Mouse (Mus musculus): Measurements from ENCODE around the gene Krt20. TPM values are rescaled to one million over a fixed set of nuclear protein-coding genes. Genes with fewer than 3 reads are reported as not detected.
A peak's percentile ranks its signal among the peaks of the same experiment; 100 is the strongest.

Gene Krt20
- total RNA-seq (2014; fragmentation: Nextera tagmentation) = not detected in 2 replicates
- not detected in 2 replicates for total RNA-seq (2017)

DNA sequence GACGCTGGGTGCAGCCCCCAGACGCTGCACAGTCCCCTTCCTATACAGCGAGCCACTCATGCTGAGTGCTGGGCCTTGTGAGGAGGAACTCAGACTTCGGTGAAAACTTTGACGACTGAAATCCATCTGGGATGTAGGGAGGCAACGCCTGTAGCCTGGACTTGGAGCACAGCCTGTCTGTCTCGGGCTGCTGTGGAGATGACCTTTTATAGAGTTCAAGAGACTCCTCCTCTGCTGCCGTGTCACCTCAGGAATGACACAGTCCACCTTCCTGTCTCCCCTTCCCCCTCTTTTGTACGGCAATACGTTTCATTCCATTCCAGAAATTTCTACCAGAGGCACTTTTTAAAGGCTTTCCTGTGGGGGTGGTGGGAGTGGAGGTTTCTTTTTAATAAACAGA, at the start of gene Krt20:
Krt20 (minus strand) TSS at position 179 of the 400 bp plus-strand sequence.
- ATAC-seq (replicated peaks; ENCODE audit: poor library complexity, severe bottlenecking) = no peak

DNA sequence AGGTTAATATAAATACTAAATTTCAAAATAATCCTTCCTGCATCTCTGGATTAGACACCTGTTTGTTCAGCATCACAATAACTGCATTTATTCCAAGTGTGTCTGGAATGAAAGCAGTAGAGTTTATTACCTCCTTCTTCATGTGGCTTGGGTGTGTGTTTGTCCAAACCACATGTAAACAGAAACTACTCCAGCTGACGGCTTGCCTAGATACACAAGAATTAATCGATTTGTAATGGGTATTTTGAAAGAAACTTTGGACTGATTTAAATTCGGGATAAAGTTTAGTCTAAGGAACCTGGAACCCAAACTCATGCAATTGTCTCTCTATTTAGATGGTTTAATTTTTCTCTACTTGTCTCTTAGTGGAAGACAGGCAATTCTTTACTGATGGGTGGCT, 37.0 kb upstream of the Krt20 start:
- no peak for ATAC-seq (replicated peaks; ENCODE audit: poor library complexity, severe bottlenecking)

DNA sequence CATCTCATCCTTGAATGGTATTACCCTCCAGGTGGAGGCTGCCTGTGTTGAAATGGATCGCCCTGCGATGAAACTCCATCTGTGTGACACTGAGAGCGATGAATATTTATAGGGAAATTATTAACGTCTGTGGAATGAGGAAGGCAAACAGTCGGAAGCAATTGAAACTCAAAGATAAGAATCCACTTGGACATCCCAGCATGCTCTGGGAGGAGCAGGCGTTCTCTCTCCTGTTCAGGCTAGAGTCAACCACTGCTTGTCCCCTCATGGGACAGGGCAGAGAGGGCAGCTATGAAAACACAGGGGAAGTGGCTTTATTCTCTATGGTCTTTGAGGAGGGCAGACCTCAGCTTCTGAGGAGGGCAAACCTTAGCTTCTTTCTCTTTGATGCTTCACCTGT, 35.5 kb upstream of the Krt20 start:
- no peak for ATAC-seq (replicated peaks; ENCODE audit: poor library complexity, severe bottlenecking)

DNA sequence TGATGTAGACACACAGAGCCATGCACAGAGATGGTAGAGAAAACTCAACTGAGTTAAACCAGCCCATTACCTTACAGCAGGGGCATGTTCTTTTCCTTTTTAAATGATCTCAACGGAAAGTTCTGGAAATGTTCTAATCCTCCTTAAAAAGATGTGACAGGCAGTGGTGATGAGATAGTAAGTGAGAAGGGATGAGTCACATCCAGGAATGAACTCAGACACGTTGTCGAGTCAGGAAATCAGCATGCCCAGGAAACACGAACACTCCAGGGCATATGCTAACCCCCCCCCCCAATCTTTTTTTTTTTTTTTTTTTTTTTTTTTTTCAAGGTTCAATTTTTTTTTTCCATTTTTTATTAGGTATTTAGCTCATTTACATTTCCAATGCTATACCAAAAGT, 34.5 kb upstream of the Krt20 start:
- ATAC-seq (replicated peaks; ENCODE audit: poor library complexity, severe bottlenecking) = no peak

DNA sequence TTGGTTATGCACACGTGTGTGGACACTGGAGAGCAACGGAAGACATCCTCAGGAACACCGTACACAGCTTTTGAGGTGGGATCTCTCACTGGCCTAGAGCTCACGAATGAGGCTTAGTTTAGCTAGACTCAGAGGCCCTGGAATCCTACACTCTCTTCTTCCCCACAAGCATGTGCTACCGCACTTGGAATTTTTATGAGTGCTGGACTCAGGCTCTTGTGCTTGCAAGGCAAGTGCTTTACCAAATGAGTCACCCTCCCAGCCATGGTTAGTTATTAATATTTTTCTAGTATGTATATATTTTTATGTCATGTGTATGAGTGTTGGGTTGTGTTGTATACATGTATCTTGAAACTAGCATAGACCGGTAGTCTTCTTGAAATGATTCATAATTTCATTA, 34.0 kb upstream of the Krt20 start:
- ATAC-seq (replicated peaks; ENCODE audit: poor library complexity, severe bottlenecking) = no peak

DNA sequence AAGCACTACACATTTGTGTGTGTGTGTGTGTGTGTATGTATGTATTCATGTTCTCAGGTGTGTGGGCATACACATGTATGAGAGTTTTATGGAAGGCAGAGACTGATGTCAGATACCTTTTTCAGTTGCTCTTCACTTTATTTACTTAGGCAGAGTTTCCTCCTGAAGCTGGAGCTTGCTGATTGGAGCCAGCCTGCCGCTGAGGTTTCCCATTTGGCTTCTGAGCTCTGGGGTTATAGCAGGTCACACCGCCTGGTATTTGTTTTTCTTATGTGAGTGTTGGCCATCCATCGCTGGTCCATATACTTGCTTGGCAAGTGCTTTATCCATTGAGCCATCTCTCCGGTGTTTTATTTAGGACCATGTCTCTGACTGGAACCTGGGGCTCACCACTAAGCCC, 31.3 kb upstream of the Krt20 start:
- no peak for ATAC-seq (replicated peaks; ENCODE audit: poor library complexity, severe bottlenecking)

DNA sequence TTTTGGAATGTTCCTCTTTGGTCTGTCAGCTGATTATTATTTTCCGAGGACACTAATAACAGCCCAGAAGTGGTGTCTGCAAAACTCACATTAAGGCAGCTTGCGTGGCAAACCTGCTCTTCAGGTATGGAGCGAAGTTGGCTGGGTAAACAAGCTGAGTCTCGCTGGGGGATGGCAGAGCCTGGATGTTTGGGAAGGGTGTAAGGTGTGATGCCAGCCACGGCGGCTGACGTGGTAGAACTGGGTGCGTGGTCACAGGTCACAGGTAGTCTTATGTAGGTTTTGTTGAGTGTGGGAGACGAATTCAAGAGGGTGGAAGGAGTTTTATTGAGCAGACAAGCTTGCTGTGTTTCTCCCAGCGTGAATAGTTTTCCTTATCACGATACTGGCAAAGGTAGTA, 30.6 kb upstream of the Krt20 start:
- ATAC-seq (replicated peaks; ENCODE audit: poor library complexity, severe bottlenecking) = no peak

DNA sequence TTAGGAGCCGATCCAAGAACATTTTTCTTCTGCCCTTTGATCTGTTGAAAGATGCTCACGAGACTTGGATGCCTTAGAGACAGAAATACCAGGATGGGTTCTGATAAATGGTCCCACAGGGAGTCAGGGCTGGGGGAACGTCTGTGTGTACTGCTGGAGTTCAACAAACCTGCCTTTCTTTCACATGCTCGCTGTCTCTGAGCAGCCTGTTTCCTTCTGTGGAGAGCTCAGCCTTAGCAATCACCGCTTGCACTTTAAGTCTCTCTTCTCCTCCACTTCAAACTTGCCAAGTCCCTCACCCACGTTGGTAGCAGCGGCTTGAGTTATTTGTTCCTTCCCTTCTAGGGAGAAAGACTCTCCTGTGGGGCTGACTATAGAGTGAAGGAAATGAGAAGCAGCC, 28.4 kb upstream of the Krt20 start:
- no peak for ATAC-seq (replicated peaks; ENCODE audit: poor library complexity, severe bottlenecking)

DNA sequence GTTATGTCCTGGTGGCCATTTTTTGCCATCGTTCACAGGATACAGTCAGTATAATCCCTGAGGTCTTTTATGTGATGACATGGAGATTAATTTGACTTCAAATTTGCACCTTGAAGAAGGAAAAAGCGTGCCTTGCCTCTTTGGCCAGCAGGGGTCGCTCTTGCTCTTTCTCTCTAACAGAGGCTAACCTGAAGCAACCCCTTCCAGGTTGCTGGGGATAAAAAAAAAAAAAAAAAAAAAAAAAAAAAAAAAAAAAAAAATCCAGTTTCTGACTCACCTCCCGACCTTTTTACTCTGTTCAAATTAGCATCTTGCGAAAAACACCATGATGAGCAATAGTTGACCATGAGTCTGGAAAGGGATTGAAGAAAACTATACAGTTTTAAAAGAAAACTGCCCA, 26.9 kb upstream of the Krt20 start:
- ATAC-seq (replicated peaks; ENCODE audit: poor library complexity, severe bottlenecking) = peak; percentile 61; the same call in 1 of the 2 replicates

DNA sequence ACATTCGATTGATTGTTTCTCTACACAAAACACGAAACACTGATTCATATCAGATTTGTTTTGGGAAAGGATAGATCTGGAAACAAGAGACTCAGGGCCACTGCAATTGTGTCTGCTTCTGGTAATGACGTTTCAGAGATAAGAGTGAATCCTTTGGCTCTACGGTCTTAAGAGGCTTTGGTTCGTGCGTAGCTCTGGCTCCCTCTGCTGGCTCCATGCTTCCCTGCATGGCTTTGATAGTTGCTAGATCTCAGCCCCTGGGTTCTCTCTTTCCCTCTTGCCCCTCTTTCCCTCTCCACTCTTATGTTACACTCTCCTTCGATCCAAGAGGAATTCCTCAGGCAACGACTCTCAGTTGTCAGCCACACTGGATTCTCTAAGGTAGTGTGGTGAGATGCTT, 25.2 kb upstream of the Krt20 start:
- ATAC-seq (replicated peaks; ENCODE audit: poor library complexity, severe bottlenecking) = peak; percentile 80

DNA sequence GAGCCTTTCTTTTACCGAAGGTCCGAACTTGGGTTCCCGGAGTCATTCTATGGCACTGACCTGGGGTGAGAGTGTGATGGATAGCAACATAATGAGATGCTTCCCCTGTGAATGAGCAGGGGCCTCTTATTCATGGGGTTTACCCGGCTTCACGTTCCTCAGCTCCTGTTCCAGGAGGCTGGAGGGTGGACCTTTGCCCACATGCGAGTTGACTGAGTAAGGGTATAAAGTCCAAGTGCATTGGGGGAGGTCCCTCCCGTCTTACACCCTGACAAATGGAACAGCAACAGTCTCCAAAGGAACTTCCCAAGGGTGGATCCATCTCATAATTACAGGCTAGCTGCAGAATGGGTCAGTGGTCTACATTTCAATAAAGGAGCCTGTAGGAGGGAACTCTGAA, 23.8 kb upstream of the Krt20 start:
- ATAC-seq (replicated peaks; ENCODE audit: poor library complexity, severe bottlenecking) = no peak

DNA sequence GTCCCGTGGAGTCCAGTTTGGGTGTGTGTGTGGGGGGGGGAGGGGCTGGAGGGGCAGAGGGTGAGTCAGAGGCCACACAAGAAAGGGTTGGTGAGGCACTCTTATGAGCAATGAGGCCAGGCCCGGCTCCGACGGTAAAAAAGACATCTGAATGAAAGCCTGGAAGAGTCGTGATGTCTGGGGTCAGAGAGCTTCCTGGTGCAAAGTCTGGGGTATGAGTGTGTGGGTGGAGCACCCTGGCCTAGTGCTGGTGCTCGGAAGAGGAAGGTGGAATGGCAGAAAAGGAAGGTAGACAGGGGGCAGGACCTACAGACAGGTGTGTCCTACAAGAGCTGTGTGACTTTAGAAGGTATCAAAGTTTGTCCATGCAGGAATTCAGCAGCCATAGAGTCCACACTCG, 20.9 kb upstream of the Krt20 start:
- ATAC-seq (replicated peaks; ENCODE audit: poor library complexity, severe bottlenecking) = no peak

DNA sequence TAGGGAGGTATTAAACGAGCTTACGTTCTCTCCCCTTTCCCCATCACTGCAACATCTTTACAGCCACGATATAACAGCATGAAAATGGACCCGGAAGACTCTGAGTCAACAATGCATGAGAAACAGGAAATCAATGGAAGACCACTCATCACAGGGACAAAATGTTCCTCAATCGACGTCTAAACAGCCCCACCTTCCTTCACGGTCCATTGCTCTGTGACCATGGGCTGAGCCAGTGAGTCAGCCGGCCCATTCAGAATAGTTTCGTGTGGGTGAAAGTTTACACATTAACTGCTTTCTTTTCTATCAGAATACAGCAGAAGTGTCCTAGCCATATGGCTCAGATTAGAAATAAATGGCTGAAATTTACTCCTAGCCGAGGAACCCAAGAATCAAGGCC, 16.8 kb upstream of the Krt20 start:
- ATAC-seq (replicated peaks; ENCODE audit: poor library complexity, severe bottlenecking) = no peak

DNA sequence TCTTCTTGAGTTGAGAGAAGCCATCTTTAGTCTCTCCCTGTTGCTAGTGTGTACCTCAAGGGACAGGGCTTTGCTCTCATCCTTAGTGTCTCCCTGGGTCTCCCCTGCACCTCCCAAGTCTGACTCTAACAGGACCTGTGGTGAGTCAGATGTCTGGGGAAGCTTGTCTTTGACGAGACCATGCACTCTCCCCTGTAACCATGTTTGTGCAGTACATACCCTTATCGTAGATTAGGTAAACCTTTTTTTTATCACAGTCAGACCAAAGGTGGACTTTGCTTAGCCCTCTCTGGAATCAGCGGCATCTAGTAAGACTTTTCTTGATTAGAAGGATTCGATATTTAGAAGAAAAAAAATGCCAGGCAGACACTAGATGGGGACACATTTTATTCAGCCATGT, 16.1 kb upstream of the Krt20 start:
- ATAC-seq (replicated peaks; ENCODE audit: poor library complexity, severe bottlenecking) = no peak

DNA sequence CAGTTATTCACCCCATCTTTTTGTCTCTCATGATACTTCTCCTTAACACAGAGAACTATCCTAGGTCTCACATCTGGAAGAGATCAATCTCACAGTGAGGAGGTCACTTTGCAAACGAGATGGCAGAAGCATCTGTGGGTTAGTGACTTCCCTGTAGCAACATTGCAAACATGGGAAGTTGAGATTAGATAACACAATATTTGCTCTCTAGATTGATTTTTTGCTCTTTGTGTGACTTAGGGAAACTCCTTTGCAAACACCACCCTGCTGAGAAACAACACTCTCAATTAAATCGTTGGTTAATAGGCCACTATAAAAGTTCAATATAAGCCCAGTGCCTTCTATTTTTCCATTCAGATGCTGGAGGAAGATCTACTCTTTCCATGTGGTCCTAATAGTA, 10.8 kb upstream of the Krt20 start:
- no peak for ATAC-seq (replicated peaks; ENCODE audit: poor library complexity, severe bottlenecking)

DNA sequence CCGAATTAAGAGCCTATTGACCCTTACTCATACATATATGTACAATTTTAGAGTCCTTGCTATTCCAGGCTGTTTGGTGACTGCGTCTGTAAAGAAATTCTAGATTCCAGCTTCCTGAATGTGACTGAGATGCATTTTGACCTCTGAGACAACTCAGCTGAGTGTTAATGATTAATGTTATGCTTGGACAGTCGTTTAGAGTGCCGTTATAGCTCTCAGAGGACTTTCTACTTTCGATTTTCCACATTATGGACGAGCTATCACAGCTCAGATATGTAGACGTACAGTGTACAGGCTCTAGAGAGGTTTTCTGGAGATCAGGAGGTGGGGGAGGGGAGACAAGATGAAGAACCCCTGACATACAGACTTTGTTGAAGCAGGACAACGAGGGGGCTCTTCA, 3.3 kb upstream of the Krt20 start:
- ATAC-seq (replicated peaks; ENCODE audit: poor library complexity, severe bottlenecking) = no peak

DNA sequence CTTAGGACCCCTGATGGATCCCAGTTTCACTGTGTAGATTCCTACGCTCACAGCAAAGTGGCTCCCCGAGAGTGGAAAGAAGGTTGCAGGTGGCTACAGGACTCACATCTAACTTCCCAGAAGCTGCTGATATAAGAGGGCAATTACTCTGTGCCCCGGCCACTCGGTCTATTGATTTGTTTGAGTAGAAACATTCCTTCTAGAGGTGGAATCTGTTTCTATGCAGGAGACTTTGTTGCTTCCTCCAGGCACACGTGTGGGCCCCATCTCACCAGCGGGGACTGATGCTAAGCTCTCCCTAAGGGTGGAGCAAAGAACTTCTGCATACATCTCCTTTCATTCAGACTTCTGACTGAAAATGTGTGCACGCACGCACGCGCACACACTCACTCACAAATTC, 1.5 kb upstream of the Krt20 start:
- ATAC-seq (replicated peaks; ENCODE audit: poor library complexity, severe bottlenecking) = no peak

DNA sequence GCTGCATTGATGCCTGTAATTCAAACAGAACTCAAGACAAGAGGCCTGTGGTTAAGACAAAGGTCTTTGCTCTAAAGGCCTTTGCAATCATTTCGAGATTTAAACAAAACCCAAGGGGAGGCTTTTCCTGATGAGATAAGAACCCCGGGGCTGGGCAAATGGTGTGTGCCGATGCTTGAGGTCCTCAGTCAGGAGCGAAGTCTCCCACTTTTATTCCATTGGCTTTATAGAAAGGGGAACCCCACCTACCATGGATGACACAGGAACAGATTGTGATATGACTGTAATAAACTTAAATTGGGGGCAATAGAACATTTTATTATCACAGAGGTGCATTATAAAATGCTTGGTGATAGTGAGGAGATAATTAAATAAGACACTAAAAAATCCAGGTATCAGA, 1.3 kb downstream of the Krt20 start:
- ATAC-seq (replicated peaks; ENCODE audit: poor library complexity, severe bottlenecking) = no peak

DNA sequence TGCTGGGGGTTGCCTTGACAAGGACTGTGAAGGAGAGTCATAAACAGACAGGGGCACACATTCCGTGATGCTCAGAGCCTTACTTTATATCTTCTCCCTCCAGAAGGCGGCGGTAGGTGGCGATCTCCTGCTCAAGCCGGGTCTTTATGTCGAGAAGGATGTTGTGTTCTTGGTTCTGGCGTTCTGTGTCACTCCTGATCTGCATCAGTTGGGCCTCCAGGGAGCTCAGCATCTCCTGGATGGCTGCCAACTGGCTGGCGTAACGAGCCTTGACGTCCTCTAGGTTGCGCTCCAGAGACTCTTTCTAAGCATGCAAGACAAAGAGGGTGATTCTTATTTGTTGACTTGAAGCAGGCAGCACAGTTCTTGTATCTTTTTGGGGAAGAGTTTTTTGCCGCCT, 7.3 kb downstream of the Krt20 start:
- no peak for ATAC-seq (replicated peaks; ENCODE audit: poor library complexity, severe bottlenecking)

DNA sequence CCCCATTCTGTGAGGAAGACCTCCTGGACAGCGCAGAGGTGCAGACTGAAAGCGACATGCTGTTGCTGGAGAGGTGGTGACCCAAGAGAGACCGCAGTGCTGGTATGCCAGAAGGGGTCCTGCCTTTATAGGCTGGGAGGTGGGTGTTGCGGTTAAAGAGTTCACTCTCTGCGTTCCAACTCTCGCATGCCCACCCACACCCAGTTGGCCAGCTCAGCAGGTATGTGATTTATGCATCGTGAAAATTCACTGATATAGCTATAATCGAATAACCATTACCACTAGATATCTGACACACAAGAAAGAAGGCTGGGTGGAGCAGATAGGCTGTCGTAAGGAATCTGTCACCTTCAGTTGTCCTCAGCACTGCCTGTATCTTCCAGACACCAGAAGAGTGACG, 15.8 kb downstream of the Krt20 start, which contains the start of gene Krt12:
Krt12 (minus strand) TSS at position 101 of the 400 bp plus-strand sequence.
- no peak for ATAC-seq (replicated peaks; ENCODE audit: poor library complexity, severe bottlenecking)

DNA sequence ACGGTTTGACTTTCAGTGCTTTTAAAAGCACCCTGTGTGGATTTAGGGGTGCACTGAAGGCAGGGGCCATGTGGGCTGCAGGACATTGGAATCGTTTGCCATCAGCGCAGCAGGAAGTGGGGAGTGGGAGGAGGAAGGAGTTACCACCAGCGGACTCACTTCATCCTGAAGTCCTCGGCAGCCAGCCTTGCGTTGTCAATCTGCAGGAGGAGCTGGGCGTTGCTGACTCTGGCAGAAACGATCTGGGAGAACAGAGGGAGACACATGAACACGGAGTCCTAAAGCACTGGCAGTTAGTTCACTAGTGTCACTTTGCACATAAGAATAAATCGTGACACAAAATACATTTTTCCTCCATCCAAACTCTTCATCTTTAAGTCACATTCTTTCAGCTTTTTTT, 17.4 kb downstream of the Krt20 start:
- no peak for ATAC-seq (replicated peaks; ENCODE audit: poor library complexity, severe bottlenecking)

DNA sequence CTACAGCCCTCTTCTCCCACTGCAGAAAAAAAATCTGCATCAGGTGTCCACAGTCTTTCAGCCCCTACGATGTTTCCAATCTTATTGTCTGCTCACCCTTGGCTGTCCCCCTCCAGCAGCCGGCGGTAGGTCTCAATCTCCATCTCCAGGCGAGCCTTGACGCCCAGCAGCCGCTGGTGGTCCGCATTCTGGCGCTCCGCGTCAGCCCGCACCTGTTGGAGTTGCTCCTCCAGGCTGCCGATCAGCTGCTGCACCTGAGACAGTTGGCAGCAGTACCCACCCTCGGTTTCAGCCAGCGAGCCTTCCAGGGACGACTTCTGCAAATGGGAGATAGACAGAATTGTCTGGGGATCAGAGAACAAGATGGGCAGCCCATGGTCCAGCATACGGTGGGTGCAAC, 20.1 kb downstream of the Krt20 start:
- no peak for ATAC-seq (replicated peaks; ENCODE audit: poor library complexity, severe bottlenecking)

DNA sequence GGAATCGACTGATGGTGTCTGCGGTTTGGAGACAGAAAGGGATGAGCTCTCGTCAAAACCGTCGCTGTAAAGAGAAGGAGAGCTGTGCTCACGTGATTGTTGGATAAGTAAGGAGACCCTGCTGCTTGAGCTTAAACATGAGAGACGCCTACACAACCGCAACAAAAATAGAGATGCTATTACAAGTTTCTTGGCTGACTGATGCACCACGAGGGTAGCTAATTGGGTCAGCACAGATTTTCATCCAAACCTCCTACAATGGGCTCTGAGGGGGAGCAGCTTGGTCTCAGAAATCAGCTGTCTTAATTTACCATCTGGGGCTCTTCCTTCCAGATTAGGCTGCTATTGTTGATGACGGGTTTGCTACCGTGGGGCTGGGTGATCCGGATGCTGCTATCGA, 21.0 kb downstream of the Krt20 start:
- no peak for ATAC-seq (replicated peaks; ENCODE audit: poor library complexity, severe bottlenecking)
